Mouse (Mus musculus) naive thymus-derived CD4-positive, alpha-beta T cell, adult 2 months (primary cell): ENCODE data around the gene Trpm8.

Experiments used
- DNase-seq: peaks from one replicate; pipeline ENCODE4 v3.0.0-alpha.2; 2011; ENCODE audit warnings: low read depth

The Trpm8 gene

DNA sequence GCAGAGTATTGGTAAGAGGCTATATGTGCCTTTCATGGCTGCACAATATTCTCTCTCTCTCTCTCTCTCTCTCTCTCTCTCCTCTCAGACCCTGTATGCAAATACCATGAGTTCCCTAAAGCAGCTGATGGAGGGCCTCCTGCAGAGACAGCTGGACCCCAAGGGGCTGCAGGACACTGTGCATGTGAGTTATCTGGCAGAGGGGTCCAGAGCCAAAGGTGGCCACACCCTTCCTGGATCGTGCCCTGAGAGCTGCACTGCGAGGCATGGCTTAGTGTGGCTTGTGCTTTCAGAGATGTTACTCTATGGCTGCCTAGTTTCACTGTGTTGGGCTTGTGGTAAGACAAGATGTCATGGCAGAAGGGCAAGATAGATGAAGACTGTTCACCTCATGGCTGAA lies 29.8 kb upstream of the Trpm8 start:
- DNase-seq = no peak

DNA sequence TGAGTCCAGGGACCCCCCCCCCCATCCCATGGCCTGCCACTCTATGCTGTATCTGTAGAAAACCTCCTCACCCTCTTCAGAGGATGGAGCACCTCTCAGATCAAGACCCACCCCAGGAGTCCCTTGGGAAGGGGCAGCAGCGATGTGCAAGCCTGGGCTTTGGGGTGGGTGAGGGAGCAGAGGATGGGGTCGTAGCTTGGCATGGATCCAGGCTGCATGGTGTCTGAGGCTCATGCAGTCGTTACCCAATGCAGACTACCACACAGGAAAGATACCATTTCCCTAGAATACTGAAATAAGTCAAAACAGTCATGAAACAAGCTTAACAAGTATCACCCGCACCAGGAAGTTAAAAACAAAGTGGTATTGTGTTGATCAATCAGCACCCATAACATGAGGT lies 28.8 kb upstream of the Trpm8 start:
- DNase-seq = no peak

- no peak for DNase-seq
These were observed 27.9 kb upstream of the Trpm8 start for GRCm38 (mm10) chr1:88249596-88249995.

- DNase-seq = no peak
These were observed 27.4 kb upstream of the Trpm8 start for GRCm38 (mm10) chr1:88250023-88250422.

- DNase-seq = no peak
These were observed 24.4 kb upstream of the Trpm8 start for GRCm38 (mm10) chr1:88253106-88253505.

- no peak for DNase-seq
These were observed 23.9 kb upstream of the Trpm8 start for GRCm38 (mm10) chr1:88253540-88253939.

GRCm38 (mm10) chr1:88254793-88255465 lies 22.5 kb upstream of the Trpm8 start:
- no peak for DNase-seq

DNA sequence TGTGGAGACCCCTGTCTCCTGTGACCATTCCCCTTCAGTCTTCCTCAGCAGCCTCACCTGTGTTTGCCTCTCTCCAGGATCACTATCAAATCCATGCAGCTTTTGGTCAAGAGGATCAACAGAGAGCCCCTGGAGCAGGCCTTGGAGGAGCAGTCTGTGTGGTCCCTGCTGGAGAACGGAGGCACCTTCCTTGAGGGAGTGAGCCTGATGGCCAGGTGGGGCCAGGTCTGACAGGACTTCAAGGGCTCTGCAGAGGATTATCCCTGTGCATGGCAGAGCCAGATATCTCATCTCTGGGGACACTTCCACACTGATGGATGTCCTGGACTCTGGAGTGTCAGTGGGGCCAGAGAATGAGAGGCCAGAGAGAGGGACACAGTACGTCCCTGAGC lies 22.0 kb upstream of the Trpm8 start:
- DNase-seq = no peak

GRCm38 (mm10) chr1:88255989-88256754 lies 21.3 kb upstream of the Trpm8 start:
- no peak for DNase-seq

DNA sequence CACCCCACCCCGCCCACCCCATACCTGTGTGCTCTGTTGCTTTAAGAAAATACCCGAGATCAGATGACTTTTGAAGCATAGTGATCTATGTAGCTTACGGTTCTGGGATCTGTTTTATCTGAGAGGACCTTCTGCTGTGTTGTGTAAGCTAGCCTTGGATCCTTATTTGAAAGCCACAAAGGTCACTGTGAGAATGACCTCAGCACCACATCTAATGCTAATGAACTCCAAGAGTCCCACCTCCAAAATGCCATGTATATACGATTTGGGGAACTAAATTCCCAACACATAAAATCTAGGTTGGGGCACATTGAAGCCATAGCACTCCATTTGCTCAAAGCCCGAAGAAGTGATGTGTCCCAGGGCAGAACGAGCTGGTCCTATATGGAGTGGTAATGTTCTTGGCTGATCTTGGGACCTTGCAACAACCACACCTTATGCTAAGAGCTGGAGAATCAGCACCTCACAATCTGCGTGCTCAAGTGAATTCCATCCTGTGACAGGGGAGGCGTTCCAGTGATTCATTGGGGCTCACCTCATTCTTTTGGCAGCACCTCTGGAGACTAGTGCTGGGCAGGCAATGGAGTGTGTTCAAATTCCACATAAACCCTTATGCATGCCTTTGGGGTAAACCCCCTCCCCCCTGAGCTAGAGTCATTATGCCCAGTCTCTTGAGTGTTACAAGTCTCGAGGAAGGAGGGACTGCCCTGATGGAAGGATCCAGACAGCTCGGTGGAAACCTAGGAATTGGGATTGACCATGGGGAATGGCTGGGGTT lies 20.4 kb upstream of the Trpm8 start:
- DNase-seq = no peak

- no peak for DNase-seq
These were observed 19.8 kb upstream of the Trpm8 start for GRCm38 (mm10) chr1:88257681-88258080.

DNA sequence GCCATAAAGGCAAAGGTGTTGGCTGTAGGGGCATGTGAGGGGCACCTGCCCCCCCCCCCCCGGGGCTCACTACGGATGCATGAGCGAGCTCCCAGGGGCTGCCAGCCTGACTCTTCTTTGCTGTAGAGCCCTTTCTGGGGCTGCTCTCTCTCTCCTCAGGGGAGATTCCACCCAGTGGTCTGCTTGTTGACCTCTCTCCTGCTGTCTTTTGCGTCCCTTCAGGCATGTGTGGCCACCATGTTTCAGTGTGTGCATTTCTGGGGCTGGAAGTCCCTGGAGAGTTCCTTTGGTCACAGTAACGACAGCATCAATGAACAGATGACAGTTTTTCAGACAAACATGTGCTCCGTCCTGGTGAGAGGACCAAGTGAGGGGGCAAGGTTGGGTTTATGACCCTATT lies 19.1 kb upstream of the Trpm8 start:
- DNase-seq = no peak

- DNase-seq = no peak
These were observed 18.4 kb upstream of the Trpm8 start for GRCm38 (mm10) chr1:88258881-88259642.

DNA sequence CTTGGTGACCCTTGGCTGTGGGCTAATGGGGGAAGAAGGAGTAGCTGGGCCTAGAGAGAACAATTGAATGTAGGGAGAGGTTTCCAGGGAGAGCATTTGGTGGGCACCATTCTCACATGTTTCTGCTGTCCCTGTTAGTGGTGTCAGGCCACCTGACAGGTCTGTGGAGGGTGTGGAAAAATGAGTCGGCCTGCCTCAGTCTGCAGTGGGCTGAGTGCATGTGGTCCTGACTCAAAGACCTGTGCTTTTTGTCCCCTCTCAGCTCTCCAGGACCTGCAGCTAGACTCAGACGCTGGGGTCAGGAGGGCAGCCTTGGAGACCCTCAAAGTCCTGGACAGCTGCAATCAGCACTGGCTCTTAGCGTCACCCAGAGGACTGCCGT lies 17.8 kb upstream of the Trpm8 start:
- DNase-seq = no peak

- no peak for DNase-seq
These were observed 17.3 kb upstream of the Trpm8 start for GRCm38 (mm10) chr1:88260114-88260513.

GRCm38 (mm10) chr1:88260604-88261377 lies 16.7 kb upstream of the Trpm8 start:
- DNase-seq = no peak

DNA sequence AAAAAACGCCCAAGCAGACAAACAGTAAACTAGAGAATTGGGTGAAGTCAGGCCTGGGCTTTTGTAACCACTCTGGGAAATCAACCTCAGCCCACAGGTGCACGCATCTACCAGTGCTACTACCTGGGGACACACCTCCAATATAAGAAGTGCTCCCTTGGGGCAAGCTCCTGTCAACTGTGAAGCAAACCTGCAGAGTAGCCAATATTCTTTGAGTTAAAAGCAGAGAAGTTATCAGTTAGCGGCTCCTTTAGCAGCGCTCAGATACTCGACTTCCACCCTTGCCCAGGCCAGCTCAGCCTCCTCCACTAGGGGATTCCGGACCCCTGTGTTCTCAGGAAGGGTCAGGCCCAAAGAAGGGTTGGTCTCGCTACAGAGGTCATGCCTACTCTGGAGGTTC lies 15.8 kb upstream of the Trpm8 start:
- DNase-seq = no peak

- DNase-seq = no peak
These were observed 15.2 kb upstream of the Trpm8 start for GRCm38 (mm10) chr1:88262255-88262654.

GRCm38 (mm10) chr1:88262961-88263360 lies 14.5 kb upstream of the Trpm8 start:
- DNase-seq = no peak

GRCm38 (mm10) chr1:88263778-88264177 lies 13.7 kb upstream of the Trpm8 start:
- no peak for DNase-seq

DNA sequence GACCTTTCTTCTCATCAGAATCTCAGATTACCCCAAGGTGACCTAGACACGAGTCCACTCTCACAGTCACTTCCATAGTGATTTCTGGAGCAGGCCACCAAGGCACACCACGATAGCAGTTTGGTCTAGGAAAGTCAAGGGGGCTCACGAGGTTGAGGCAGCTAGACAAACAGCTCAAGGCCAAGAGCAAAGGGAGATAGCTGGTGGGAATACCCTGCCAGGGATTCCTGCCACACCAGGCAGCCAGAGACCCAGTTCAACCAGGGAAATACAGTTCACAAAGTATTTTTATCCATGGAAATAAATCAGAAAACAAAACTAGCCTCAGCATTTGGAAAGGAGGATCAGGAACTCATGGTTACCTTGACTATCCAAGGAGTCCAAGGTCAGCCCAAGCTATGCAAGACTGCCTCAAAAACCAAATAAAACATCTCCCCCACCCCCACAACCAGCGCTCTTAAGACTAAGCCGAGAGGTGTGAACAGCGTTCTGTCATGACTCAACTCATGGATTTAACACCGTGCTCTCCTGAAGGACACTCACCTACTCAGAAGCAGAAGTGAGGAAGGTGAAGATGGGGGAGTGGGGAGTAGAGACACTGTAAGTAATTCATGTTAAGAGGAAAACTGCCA lies 13.1 kb upstream of the Trpm8 start:
- DNase-seq = no peak
